Mouse (Mus musculus): ENCODE data around the gene Gm20388. TPM values are rescaled to one million over a fixed set of nuclear protein-coding genes. Genes with fewer than 3 reads are reported as not detected.

Gene Gm20388
- polyA plus RNA-seq, 1 experiment from 2014 or later = 5.3 TPM

DNA sequence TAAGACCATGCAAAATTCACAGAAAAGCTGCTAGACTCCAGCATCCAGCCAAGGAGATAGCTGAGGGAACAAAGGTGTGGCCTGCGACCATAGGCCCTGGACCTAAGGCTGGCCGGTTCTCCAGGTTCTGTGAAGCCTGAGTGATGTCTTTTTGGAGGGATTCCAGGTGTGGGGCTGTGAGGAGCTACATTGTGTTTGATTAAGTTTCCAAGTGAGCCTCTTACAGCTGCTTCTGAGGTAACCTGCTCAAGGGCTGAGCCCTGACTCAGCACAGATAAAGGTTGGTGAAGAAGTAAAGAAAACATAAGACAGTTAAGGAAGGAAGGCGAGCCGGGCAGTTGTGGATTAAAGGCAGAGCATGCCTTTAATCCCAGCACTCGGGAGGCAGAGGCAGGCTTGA lies 3591.6 kb downstream of the Gm20388 start:
- WGBS = 87% methylated on average over 5 of the region's 5 CpGs
- peaks cover 68% of the 10 kb centered on the region for H3K36me3 ChIP-seq (ENCODE audit: control insufficient read depth, insufficient read depth, low read length)

DNA sequence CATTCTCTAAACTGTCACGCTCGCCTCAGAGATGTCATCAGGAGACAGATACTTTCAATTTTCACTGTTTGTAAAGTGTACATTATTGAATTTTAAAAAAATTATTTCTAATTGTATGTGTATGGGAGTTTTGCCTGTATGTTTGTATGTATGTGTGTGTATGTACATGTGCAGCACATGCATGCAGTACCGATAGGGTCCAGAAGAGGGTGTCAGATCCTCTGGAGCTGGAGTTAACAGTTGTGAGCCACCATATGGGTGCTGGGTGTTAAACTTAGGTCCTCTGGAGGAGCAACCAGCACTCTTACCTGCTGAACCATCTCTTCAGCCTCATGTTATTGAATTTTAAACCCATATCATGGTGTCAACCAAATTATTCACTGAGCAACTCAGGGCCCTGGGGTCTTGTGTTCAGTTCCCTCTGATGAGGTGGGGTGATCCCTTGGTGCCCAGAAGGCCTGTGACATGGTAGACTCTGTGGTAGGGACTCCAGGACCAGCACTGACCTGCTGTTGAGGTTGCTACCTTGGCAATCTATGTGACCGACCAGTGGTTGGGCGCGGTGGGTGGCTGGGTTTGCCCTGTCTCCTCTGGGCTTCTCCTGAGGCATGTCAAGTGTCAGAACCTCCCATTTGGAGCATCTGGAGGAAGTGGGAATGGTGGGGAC lies 3593.3 kb downstream of the Gm20388 start:
- H3K27ac ChIP-seq (ENCODE audit: low read depth, low read length) = no peak overlapping the region
- H3K9me3 ChIP-seq (ENCODE audit: control insufficient read depth, low read length) = no peaks in the 10 kb centered on the region
- no peak overlapping the region for H3K9ac ChIP-seq (ENCODE audit: low read depth, low read length)
- H3K4me1 ChIP-seq (replicated peaks; ENCODE audit: control insufficient read depth, insufficient read depth, low read length) = no peaks in the 10 kb centered on the region
- peaks cover 64% of the 10 kb centered on the region for H3K36me3 ChIP-seq (ENCODE audit: control insufficient read depth, insufficient read depth, low read length)
- ATAC-seq (replicated peaks; ENCODE audit: low FRiP score) (no peak), DNase-seq (ENCODE audit: low spot score) (no peak)
- no peak overlapping the region for H3K4me3 ChIP-seq (ENCODE audit: low read depth, low read length)
- 93% methylated on average over 6 of the region's 6 CpGs for whole genome bisulfite sequencing
- no peaks in the 10 kb centered on the region for H3K27me3 ChIP-seq (replicated peaks; ENCODE audit: control insufficient read depth, insufficient read depth, low read length)
- H3K4me2 ChIP-seq = no peak overlapping the region

More for the DNA sequence above, 3591.6 kb downstream of the Gm20388 start:
- Histone ChIP-seq H3K9ac (ENCODE audit: low read depth, low read length) (no peak overlapping the region), H3K4me1 (replicated peaks; ENCODE audit: control insufficient read depth, insufficient read depth, low read length) (no peaks in the 10 kb centered on the region), H3K4me3 (ENCODE audit: low read depth, low read length) (no peak overlapping the region), H3K4me2 (no peak overlapping the region), H3K27ac (ENCODE audit: low read depth, low read length) (no peak overlapping the region), H3K9me3 (ENCODE audit: control insufficient read depth, low read length) (no peaks in the 10 kb centered on the region), H3K27me3 (replicated peaks; ENCODE audit: control insufficient read depth, insufficient read depth, low read length) (no peaks in the 10 kb centered on the region)
- DNase-seq (ENCODE audit: low spot score) (no peak), ATAC-seq (replicated peaks; ENCODE audit: low FRiP score) (no peak)

DNA sequence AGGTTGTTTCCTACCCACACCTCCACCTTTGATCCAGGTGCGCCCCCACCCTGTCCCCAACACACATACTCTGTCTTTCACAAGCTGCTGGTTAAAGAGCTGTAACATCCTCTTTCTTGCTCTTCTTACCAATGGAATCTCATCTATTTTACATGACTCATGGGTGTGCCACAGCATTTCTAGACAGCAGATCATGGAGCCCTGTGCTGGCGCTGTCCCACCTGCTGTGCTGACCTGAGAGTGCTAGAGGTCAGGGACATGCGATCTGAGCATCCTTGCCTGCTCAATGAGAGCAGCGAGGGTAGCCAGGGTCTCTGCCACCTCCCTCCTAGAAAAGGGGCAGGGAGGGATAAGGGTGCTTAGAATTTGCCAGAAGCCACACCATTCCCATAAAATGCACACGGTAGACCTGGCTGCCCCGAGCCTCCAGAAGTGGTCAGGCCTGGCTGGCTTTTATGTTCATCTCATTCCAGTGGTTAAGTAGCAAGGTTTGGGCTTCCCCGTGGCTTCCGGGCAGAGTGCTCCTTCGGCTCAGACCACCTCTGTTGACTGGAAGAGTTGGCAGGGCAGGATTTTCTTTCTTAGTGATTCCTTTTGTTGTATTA lies 3594.1 kb downstream of the Gm20388 start:
- Histone ChIP-seq H3K36me3 (ENCODE audit: control insufficient read depth, insufficient read depth, low read length) (peaks cover 56% of the 10 kb centered on the region), H3K9ac (ENCODE audit: low read depth, low read length) (no peak overlapping the region), H3K4me3 (ENCODE audit: low read depth, low read length) (no peak overlapping the region), H3K27ac (ENCODE audit: low read depth, low read length) (no peak overlapping the region), H3K4me2 (no peak overlapping the region), H3K4me1 (replicated peaks; ENCODE audit: control insufficient read depth, insufficient read depth, low read length) (no peaks in the 10 kb centered on the region), H3K9me3 (ENCODE audit: control insufficient read depth, low read length) (no peaks in the 10 kb centered on the region), H3K27me3 (replicated peaks; ENCODE audit: control insufficient read depth, insufficient read depth, low read length) (no peaks in the 10 kb centered on the region)
- ATAC-seq (replicated peaks; ENCODE audit: low FRiP score) (no peak), DNase-seq (ENCODE audit: low spot score) (no peak)
- 89% methylated on average over 9 of the region's 9 CpGs for WGBS

DNA sequence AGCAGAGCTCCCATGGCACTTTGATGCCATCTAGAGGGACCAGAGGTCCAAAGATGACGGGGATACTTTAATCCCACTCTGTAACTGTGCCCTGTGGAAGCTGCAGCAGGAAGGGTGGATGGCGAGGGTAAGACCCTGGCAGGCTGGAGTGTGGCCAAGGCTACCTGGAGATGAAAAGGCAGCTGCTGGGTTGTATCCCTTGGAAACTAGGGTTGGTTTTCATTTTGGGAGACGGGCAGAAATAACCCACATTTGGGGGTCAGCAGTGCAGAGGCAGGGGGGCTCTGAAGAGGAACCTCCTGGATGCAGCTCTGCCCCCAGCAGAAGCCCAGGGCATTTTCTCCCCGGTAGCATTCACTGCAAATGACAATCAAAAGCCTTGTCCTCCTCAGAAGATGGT lies 3594.6 kb downstream of the Gm20388 start:
- WGBS = 93% methylated on average over 4 of the region's 4 CpGs
- Histone ChIP-seq H3K4me3 (ENCODE audit: low read depth, low read length) (no peak overlapping the region), H3K27me3 (replicated peaks; ENCODE audit: control insufficient read depth, insufficient read depth, low read length) (no peaks in the 10 kb centered on the region), H3K36me3 (ENCODE audit: control insufficient read depth, insufficient read depth, low read length) (peaks cover 54% of the 10 kb centered on the region), H3K4me2 (no peak overlapping the region), H3K27ac (ENCODE audit: low read depth, low read length) (no peak overlapping the region), H3K9ac (ENCODE audit: low read depth, low read length) (no peak overlapping the region), H3K9me3 (ENCODE audit: control insufficient read depth, low read length) (no peaks in the 10 kb centered on the region), H3K4me1 (replicated peaks; ENCODE audit: control insufficient read depth, insufficient read depth, low read length) (no peaks in the 10 kb centered on the region)
- DNase-seq (ENCODE audit: low spot score) (no peak), ATAC-seq (replicated peaks; ENCODE audit: low FRiP score) (no peak)

DNA sequence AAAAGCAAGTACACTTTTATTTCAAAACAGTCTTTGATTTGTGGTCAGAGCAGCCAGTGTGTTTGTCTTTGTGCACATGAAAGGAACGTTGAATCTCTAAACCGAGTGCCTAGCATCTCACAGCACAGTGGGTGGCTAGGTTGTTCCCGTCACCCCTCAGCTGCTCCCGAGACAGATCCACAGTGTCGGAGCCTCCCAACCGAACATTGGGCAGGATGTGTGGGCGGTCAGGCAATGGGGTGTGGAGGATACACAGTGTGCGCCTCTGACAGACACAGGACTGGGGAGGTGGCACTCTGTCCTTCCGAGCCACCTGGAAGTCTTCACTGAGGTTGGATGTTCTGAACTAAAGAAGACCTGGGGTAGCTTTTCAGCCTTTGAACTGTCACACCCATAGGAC lies 3595.1 kb downstream of the Gm20388 start:
- ATAC-seq (replicated peaks; ENCODE audit: low FRiP score) (no peak), DNase-seq (ENCODE audit: low spot score) (no peak)
- Histone ChIP-seq H3K4me1 (replicated peaks; ENCODE audit: control insufficient read depth, insufficient read depth, low read length) (no peaks in the 10 kb centered on the region), H3K27me3 (replicated peaks; ENCODE audit: control insufficient read depth, insufficient read depth, low read length) (no peaks in the 10 kb centered on the region), H3K9ac (ENCODE audit: low read depth, low read length) (no peak overlapping the region), H3K4me3 (ENCODE audit: low read depth, low read length) (no peak overlapping the region), H3K9me3 (ENCODE audit: control insufficient read depth, low read length) (no peaks in the 10 kb centered on the region), H3K36me3 (ENCODE audit: control insufficient read depth, insufficient read depth, low read length) (peaks cover 54% of the 10 kb centered on the region), H3K4me2 (no peak overlapping the region), H3K27ac (ENCODE audit: low read depth, low read length) (no peak overlapping the region)
- 89% methylated on average over 9 of the region's 9 CpGs for WGBS

DNA sequence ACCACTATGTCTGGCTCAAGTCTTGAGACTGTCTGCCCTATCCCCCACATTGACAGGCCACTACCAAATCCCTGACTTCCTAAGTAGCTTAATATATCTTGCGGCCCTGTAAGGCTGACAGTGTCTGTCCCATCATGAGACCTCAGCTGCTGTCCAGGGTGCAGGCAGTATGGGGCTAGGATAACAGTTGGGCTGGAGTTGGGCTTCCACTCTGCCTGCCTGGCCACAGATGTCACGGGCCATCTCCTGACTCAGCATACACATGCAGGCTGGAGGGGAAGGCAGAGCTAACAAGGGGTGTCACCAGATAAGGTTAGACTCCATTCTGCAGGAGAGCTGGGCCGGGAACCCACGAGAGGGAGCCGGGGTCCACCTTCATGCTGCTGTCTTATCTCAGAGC lies 3596.5 kb downstream of the Gm20388 start:
- peaks cover 43% of the 10 kb centered on the region for H3K36me3 ChIP-seq (ENCODE audit: control insufficient read depth, insufficient read depth, low read length)
- ATAC-seq (replicated peaks; ENCODE audit: low FRiP score) = no peak

DNA sequence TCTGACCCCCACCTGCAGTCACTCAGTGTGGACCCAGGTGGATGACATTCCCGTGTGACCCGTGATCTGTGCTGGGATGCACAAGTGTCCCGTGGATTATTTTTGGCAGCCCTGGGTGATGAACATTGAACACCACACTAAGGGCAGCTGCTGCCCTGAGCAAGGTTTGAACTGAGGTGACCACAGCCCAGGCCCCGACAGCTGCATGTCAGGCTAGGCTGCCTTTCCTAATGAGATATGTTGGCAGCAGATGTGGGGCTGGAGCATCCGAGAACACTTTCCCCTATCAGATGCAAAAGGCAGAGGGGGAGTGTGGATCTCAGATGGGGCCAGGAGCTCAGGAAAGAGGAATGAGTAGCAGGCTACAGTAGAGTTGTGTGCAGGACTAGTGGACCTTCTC lies 3600.2 kb downstream of the Gm20388 start:
- Histone ChIP-seq H3K4me3 (ENCODE audit: low read depth, low read length) (no peak overlapping the region), H3K9me3 (ENCODE audit: control insufficient read depth, low read length) (no peaks in the 10 kb centered on the region), H3K4me2 (no peak overlapping the region), H3K36me3 (ENCODE audit: control insufficient read depth, insufficient read depth, low read length) (peaks cover 11% of the 10 kb centered on the region), H3K27me3 (replicated peaks; ENCODE audit: control insufficient read depth, insufficient read depth, low read length) (peaks cover 39% of the 10 kb centered on the region), H3K9ac (ENCODE audit: low read depth, low read length) (no peak overlapping the region), H3K27ac (ENCODE audit: low read depth, low read length) (no peak overlapping the region), H3K4me1 (replicated peaks; ENCODE audit: control insufficient read depth, insufficient read depth, low read length) (0 out of 2 replicates have a peak, but pooled peaks cover 3% of the 10 kb centered on the region)
- no peak for DNase-seq (ENCODE audit: low spot score)
- 68% methylated on average over 5 of the region's 5 CpGs for WGBS
- no peak for ATAC-seq (replicated peaks; ENCODE audit: low FRiP score)

More for the DNA sequence above, 3596.5 kb downstream of the Gm20388 start:
- Histone ChIP-seq H3K9me3 (ENCODE audit: control insufficient read depth, low read length) (no peaks in the 10 kb centered on the region), H3K27ac (ENCODE audit: low read depth, low read length) (no peak overlapping the region), H3K27me3 (replicated peaks; ENCODE audit: control insufficient read depth, insufficient read depth, low read length) (peaks cover 4% of the 10 kb centered on the region; the same call in 1 of the 2 replicates), H3K4me2 (no peak overlapping the region), H3K4me1 (replicated peaks; ENCODE audit: control insufficient read depth, insufficient read depth, low read length) (no peaks in the 10 kb centered on the region), H3K4me3 (ENCODE audit: low read depth, low read length) (no peak overlapping the region), H3K9ac (ENCODE audit: low read depth, low read length) (no peak overlapping the region)
- no peak for DNase-seq (ENCODE audit: low spot score)
- WGBS = 55% methylated on average over 5 of the region's 5 CpGs

DNA sequence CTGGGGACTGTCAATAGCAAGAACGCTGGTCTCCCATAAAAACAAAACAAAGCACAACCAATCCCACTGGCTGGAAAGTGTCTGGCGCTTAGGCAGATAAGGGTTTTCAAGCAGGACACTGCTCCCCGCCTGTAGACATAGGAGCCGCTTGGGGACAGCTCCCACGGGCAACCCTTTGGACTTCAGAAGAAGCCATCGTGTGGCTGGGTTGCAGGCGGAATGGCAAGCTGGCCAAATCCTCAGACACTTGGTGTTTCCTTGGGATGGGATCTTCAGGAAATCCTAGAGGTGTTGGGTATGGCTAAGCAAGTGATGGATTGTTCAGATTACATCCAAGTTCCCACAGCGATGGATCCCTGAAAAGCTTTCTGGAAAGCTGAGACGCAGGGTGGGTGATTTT lies 3603.5 kb downstream of the Gm20388 start:
- 6% methylated on average over 9 of the region's 9 CpGs for WGBS
- Histone ChIP-seq H3K9me3 (ENCODE audit: control insufficient read depth, low read length) (no peaks in the 10 kb centered on the region), H3K4me1 (replicated peaks; ENCODE audit: control insufficient read depth, insufficient read depth, low read length) (peaks cover 6% of the 10 kb centered on the region), H3K4me3 (ENCODE audit: low read depth, low read length) (peak overlapping the region; percentile 66), H3K27ac (ENCODE audit: low read depth, low read length) (no peak overlapping the region), H3K27me3 (replicated peaks; ENCODE audit: control insufficient read depth, insufficient read depth, low read length) (peaks cover 54% of the 10 kb centered on the region), H3K9ac (ENCODE audit: low read depth, low read length) (no peak overlapping the region), H3K36me3 (ENCODE audit: control insufficient read depth, insufficient read depth, low read length) (no peaks in the 10 kb centered on the region), H3K4me2 (peak overlapping the region; percentile 96)
- ATAC-seq (replicated peaks; ENCODE audit: low FRiP score) (no peak), DNase-seq (ENCODE audit: low spot score) (no peak)
